Mouse (Mus musculus) megakaryocyte progenitor cell, adult 5-6 weeks (primary cell): Measurements from ENCODE around the gene Amh. TPM values are rescaled to one million over a fixed set of nuclear protein-coding genes. Genes with fewer than 3 reads are reported as not detected.

Source experiments
- ATAC-seq: replicated peaks from 2 replicates; pipeline ENCODE4 v1.8.0; 2016; ENCODE audit warnings: mild to moderate bottlenecking, moderate TSS enrichment, inconsistent platforms; ENCODE audit not compliant: poor library complexity
- total RNA-seq, 2 experiments: library from RNA; stranded (forward) in 1 of 2; stranded (reverse) in 1 of 2; fragments of 157-497, 149-512 nt in 1 of 2; fragments of 200-1000 nt in 1 of 2; gene quantifications; 2 replicates each; pipeline versions ENCODE4 v1.2.3 to v1.2.4; 2015 to 2017

The Amh gene
- total RNA-seq, 2 experiments from 2014 or later: not detected

DNA sequence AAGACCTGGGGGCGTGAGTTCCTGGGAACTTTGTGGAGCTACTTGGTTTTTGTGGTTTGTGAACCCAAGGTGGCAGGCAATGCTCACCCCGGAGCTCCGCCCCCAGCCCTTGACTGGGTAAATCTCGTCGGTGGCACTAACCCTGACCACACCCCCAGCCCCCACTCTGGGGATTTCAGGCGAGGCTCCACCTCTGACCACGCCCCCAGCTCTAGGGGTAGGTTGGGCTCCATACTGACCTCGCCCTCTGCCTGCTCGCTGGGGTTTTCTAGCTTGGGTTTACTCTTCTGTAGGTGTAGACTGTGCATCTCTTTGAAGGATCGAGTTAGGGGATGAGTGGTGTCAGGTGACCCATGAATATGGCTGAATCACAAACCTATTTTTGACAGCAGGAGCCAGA, 43.5 kb downstream of the Amh start:
- ATAC-seq: peak; percentile 95

DNA sequence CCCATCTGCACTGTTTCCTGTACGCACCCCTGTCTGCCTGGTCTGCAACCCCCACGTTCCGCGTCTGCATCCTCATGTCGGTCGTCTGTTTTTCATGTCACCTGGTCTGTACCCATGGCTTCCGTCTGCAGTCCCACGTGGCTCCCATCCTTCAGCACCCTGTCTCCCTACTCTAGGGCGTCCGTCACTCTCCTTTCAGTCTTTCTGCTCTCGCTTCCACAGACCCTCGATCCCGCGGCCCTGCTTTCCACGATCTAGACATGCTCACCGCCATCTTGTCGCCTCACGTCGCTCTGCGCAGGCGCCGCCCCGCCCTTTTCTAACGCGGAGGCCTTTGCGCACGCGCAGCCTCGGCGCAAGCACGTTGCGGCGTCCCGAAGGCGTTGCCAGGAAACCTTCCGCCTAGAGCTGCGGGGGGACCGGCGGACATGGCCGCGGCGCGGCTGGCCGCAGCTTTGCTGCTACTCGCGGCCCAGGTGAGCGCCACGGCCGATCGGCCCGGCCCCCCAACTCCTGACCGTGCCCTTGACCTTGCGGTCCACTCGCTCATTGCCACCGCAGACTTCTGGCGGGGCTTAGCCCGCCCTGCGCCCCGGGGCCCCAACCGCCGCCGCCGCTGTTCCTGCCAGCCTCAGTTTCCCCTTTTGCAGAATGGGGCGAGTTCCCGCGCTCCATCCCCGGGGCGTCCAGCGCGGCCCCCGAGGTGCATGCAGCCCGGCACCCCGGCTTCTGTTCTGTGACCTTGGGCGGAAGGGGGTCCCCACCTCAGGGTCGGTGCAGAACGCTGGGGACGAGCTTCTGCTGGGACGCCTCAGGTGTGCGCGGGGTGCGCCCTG, 50.1 kb downstream of the Amh start, which contains the start of the genes Lsm7 and Sppl2b:
Gene Lsm7, minus strand, starts transcription at position 297 of the 836 bp plus-strand sequence.
Gene Sppl2b, plus strand, starts transcription at position 363 of the 836 bp plus-strand sequence.
- peak; percentile 49 for ATAC-seq

DNA sequence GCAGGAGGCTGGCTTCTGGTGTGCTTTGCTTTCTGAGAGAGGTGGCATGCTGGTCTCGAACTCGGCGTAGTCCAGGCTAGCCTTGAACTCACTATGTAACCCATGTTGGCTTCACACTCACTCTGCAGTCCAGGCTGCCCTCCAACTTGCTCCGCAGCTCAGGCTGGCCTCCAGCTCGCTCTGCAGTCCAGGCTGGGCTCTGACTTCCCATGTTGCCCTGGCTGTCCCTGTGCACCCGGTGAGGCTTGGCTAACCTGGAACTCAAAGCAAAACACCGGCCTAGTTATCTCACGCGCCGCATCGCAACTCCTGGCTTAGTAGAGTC, 50.7 kb downstream of the Amh start:
- no peak for ATAC-seq

DNA sequence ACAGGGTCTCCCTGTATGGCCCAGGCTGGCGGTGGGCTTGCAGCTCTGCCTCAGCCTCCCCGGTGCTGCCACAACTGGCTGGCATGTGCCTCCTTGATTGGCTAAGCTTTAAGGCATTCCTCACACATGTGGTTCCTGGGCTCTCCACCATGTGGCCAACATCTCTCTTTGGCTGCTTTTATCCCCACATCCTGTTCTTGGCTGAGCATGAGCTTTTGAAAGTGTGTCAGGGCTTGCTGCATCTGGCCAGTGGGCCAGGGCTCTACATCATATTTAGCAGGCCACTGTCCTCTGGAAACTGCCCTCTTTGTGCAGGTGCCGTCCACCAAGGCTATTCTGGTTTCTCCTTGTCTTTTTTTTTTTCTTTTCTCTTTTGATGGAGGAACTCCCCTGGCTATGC, 51.2 kb downstream of the Amh start:
- peak; percentile 49 for ATAC-seq

DNA sequence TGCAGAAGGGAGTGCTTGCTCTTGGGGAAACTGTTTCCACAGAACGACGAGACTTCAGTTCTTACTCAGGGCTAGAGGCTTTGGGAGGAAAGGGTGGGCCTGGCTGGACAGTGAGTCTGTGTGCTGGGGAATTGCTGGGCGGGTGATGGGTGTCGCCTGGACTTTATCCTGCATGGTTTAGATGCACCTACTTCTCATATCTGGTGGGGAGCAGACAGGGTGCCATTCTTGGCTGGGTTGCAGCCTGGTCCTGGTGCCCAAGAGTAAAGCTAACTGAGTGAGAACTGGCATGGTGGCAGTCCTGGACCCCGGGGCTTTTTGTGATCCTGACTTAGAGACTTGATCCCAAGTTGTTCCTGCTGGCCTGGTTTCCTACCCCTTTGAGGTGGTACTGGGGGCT, 51.9 kb downstream of the Amh start:
- no peak for ATAC-seq

Other genes with a start within 250 kb of the Amh start
- 34.1 and 35.2 TPM in 2 replicates for gene Rexo1, start 243.7 kb upstream of the Amh start, total RNA-seq (2015)
- 17.1 and 19.2 TPM in 2 replicates for gene Rexo1, start 243.7 kb upstream of the Amh start, total RNA-seq (2017)
- gene Klf16, start 227.9 kb upstream of the Amh start, total RNA-seq (2015): 5.3 and 5.4 TPM in 2 replicates
- 4.3 and 6.0 TPM in 2 replicates for gene Klf16, start 227.9 kb upstream of the Amh start, total RNA-seq (2017)
- gene Abhd17a, start 214.9 kb upstream of the Amh start, total RNA-seq (2015): 59.7 and 79.8 TPM in 2 replicates
- 20.5 and 29.4 TPM in 2 replicates for gene Abhd17a, start 214.9 kb upstream of the Amh start, total RNA-seq (2017)
- 25.9 and 27.2 TPM in 2 replicates for gene Scamp4, start 202.4 kb upstream of the Amh start, total RNA-seq (2015)
- gene Scamp4, start 202.4 kb upstream of the Amh start, total RNA-seq (2017): 11.2 and 15.9 TPM in 2 replicates
- 0.57 and 0.81 TPM in 2 replicates for gene Adat3, start 202.4 kb upstream of the Amh start, total RNA-seq (2015)
- 0.08 TPM in 1 of 2 replicates, not detected in the other for gene Adat3, start 202.4 kb upstream of the Amh start, total RNA-seq (2017)
- gene Gm49322, start 199.2 kb upstream of the Amh start, total RNA-seq (2015): 0.17 and 0.57 TPM in 2 replicates
- gene Gm49322, start 199.2 kb upstream of the Amh start, total RNA-seq (2017): 0.61 TPM in 1 of 2 replicates, not detected in the other
- gene Csnk1g2, start 182.4 kb upstream of the Amh start, total RNA-seq (2015): 39.1 and 43.1 TPM in 2 replicates
- gene Csnk1g2, start 182.4 kb upstream of the Amh start, total RNA-seq (2017): 127 and 171 TPM in 2 replicates
- 10.5 and 13.2 TPM in 2 replicates for gene Btbd2, start 148.2 kb upstream of the Amh start, total RNA-seq (2015)
- gene Btbd2, start 148.2 kb upstream of the Amh start, total RNA-seq (2017): 19.9 and 25.7 TPM in 2 replicates
- gene Mknk2, start 127.1 kb upstream of the Amh start, total RNA-seq (2015): 40.1 and 46.2 TPM in 2 replicates
- 32.8 and 44.4 TPM in 2 replicates for gene Mknk2, start 127.1 kb upstream of the Amh start, total RNA-seq (2017)
- 26.4 and 31.9 TPM in 2 replicates for gene Mob3a, start 103.3 kb upstream of the Amh start, total RNA-seq (2015)
- 34.9 and 39.0 TPM in 2 replicates for gene Mob3a, start 103.3 kb upstream of the Amh start, total RNA-seq (2017)
- 7.0 and 13.6 TPM in 2 replicates for gene Izumo4, start 103.1 kb upstream of the Amh start, total RNA-seq (2015)
- gene Izumo4, start 103.1 kb upstream of the Amh start, total RNA-seq (2017): 1.7 and 4.3 TPM in 2 replicates
- 31.5 and 40.3 TPM in 2 replicates for gene Ap3d1, start 63.0 kb upstream of the Amh start, total RNA-seq (2015)
- 34.7 and 48.7 TPM in 2 replicates for gene Ap3d1, start 63.0 kb upstream of the Amh start, total RNA-seq (2017)
- 29.2 and 34.8 TPM in 2 replicates for gene Dot1l, start 50.0 kb upstream of the Amh start, total RNA-seq (2015)
- 9.0 and 9.7 TPM in 2 replicates for gene Dot1l, start 50.0 kb upstream of the Amh start, total RNA-seq (2017)
- gene Sf3a2, start 7.0 kb upstream of the Amh start, total RNA-seq (2015): 74.9 and 78.4 TPM in 2 replicates
- 11.5 and 19.0 TPM in 2 replicates for gene Sf3a2, start 7.0 kb upstream of the Amh start, total RNA-seq (2017)
- 64.8 and 78.7 TPM in 2 replicates for gene Plekhj1, start 6.6 kb upstream of the Amh start, total RNA-seq (2015)
- gene Plekhj1, start 6.6 kb upstream of the Amh start, total RNA-seq (2017): 32.6 and 43.9 TPM in 2 replicates
- not detected in 2 replicates for gene Jsrp1, start 8.3 kb downstream of the Amh start, total RNA-seq (2015)
- not detected in 2 replicates for gene Jsrp1, start 8.3 kb downstream of the Amh start, total RNA-seq (2017)
- 1,168 and 1,276 TPM in 2 replicates for gene Oaz1, start 21.4 kb downstream of the Amh start, total RNA-seq (2015)
- 222 and 291 TPM in 2 replicates for gene Oaz1, start 21.4 kb downstream of the Amh start, total RNA-seq (2017)
- gene Lingo3, start 38.8 kb downstream of the Amh start, total RNA-seq (2015): not detected in 2 replicates
- not detected in 2 replicates for gene Lingo3, start 38.8 kb downstream of the Amh start, total RNA-seq (2017)
- gene Lsm7, start 50.0 kb downstream of the Amh start, total RNA-seq (2015): 125 and 137 TPM in 2 replicates
- 307 and 354 TPM in 2 replicates for gene Lsm7, start 50.0 kb downstream of the Amh start, total RNA-seq (2017)
- gene Sppl2b, start 50.0 kb downstream of the Amh start, total RNA-seq (2015): 17.7 and 18.2 TPM in 2 replicates
- gene Sppl2b, start 50.0 kb downstream of the Amh start, total RNA-seq (2017): 29.4 and 39.4 TPM in 2 replicates
- gene Tmprss9, start 66.6 kb downstream of the Amh start, total RNA-seq (2015): not detected in 2 replicates
- gene Tmprss9, start 66.6 kb downstream of the Amh start, total RNA-seq (2017): not detected in 2 replicates
- 132 and 150 TPM in 2 replicates for gene Timm13, start 95.7 kb downstream of the Amh start, total RNA-seq (2015)
- 55.3 and 100 TPM in 2 replicates for gene Timm13, start 95.7 kb downstream of the Amh start, total RNA-seq (2017)
- 11.7 and 13.9 TPM in 2 replicates for gene Lmnb2, start 113.0 kb downstream of the Amh start, total RNA-seq (2015)
- gene Lmnb2, start 113.0 kb downstream of the Amh start, total RNA-seq (2017): 49.3 and 56.9 TPM in 2 replicates
- gene Gadd45b, start 124.8 kb downstream of the Amh start, total RNA-seq (2015): 18.7 and 20.7 TPM in 2 replicates
- gene Gadd45b, start 124.8 kb downstream of the Amh start, total RNA-seq (2017): 17.6 and 17.9 TPM in 2 replicates
- gene Gng7, start 209.7 kb downstream of the Amh start, total RNA-seq (2015): 0.44 and 0.57 TPM in 2 replicates
- 0.83 and 1.2 TPM in 2 replicates for gene Gng7, start 209.7 kb downstream of the Amh start, total RNA-seq (2017)
- gene Diras1, start 220.4 kb downstream of the Amh start, total RNA-seq (2015): not detected in 2 replicates
- gene Diras1, start 220.4 kb downstream of the Amh start, total RNA-seq (2017): not detected in 2 replicates
- gene Slc39a3, start 232.2 kb downstream of the Amh start, total RNA-seq (2015): 1.9 and 2.3 TPM in 2 replicates
- 4.2 and 5.0 TPM in 2 replicates for gene Slc39a3, start 232.2 kb downstream of the Amh start, total RNA-seq (2017)